Mouse (Mus musculus) myocyte (in vitro differentiated cells): ENCODE data around the gene Apon.

Source experiments
- CEBPB ChIP-seq: IDR thresholded peaks from 2 replicates; pipeline ENCODE4 v1.6.1; 2011; ENCODE audit warnings: mild to moderate bottlenecking, moderate library complexity; ENCODE audit not compliant: poor library complexity, insufficient read depth, severe bottlenecking
- E2F4 ChIP-seq: IDR thresholded peaks from one replicate; pipeline ENCODE4 v1.6.1; 2011; ENCODE audit warnings: mild to moderate bottlenecking, control low read depth, moderate library complexity; ENCODE audit not compliant: insufficient read depth
- MAX ChIP-seq: IDR thresholded peaks from one replicate; pipeline ENCODE4 v1.6.1; 2011; ENCODE audit warnings: low read depth, mild to moderate bottlenecking, control low read depth
- MYOG ChIP-seq, 3 experiments: IDR thresholded peaks; one replicate each; pipeline ENCODE4 v1.6.1; 2011; ENCODE audit warnings: control low read depth in 2 of 3, low read depth in 2 of 3, mild to moderate bottlenecking in 2 of 3; ENCODE audit not compliant: insufficient read length in 2 of 3, control insufficient read depth in 1 of 3, insufficient read depth in 1 of 3
- POLR2A ChIP-seq: IDR thresholded peaks from one replicate; pipeline ENCODE4 v1.6.1; 2011; ENCODE audit warnings: low read depth, mild to moderate bottlenecking, control low read depth, moderate library complexity; ENCODE audit not compliant: insufficient read length
- REST ChIP-seq: IDR thresholded peaks from one replicate; pipeline ENCODE4 v1.6.1; 2011; ENCODE audit warnings: mild to moderate bottlenecking, control low read depth, moderate library complexity; ENCODE audit not compliant: insufficient read depth, insufficient read length
- SRF ChIP-seq: IDR thresholded peaks from one replicate; pipeline ENCODE4 v1.6.1; 2011; ENCODE audit warnings: low read depth; ENCODE audit not compliant: control insufficient read depth, insufficient read length
- TCF12 ChIP-seq: IDR thresholded peaks from one replicate; pipeline ENCODE4 v1.6.1; 2011; ENCODE audit warnings: mild to moderate bottlenecking, control low read depth; ENCODE audit not compliant: poor library complexity, insufficient read depth, severe bottlenecking
- TCF3 ChIP-seq: IDR thresholded peaks from one replicate; pipeline ENCODE4 v1.6.1; 2011; ENCODE audit warnings: low read depth, control low read depth; ENCODE audit not compliant: insufficient read length

GRCm38 (mm10) chr10:128270866-128271265, 17.0 kb downstream of the Apon start:
- TF ChIP-seq POLR2A (no peak), REST (no peak), SRF (no peak), CEBPB (no peak), E2F4 (no peak), MYOG (IDR thresholded peaks at IDR 0.05; ENCODE audit: control insufficient read depth in 1 of 3, insufficient read depth in 1 of 3, insufficient read length in 2 of 3, low read depth in 2 of 3) (no peak), TCF12 (no peak), TCF3 (no peak), MAX (no peak)
